Mouse (Mus musculus) cerebellum, adult 9-10 months (tissue): ENCODE data around the gene Fez2.

Experiments
- DNase-seq: peaks from one replicate; pipeline ENCODE4 v3.0.0; 2022

Gene Fez2

GRCm38 (mm10) chr17:78417381-78418281 lies at the start of gene Fez2:
Fez2 (minus strand) TSS chr17:78418152.
- DNase-seq: peak; percentile 92

GRCm38 (mm10) chr17:78465500-78465899 lies 47.5 kb upstream of the Fez2 start:
- peak; percentile 6 for DNase-seq

- DNase-seq: no peak
Measured at GRCm38 (mm10) chr17:78465071-78465470, 47.1 kb upstream of the Fez2 start.

GRCm38 (mm10) chr17:78460140-78460539 lies 42.2 kb upstream of the Fez2 start:
- DNase-seq: no peak

- DNase-seq: no peak
Measured at GRCm38 (mm10) chr17:78455556-78455955, 37.6 kb upstream of the Fez2 start.

- peak; percentile 83 for DNase-seq
Measured at GRCm38 (mm10) chr17:78455114-78455513, 37.2 kb upstream of the Fez2 start.

GRCm38 (mm10) chr17:78454189-78454977 lies 36.4 kb upstream of the Fez2 start:
- no peak for DNase-seq

GRCm38 (mm10) chr17:78453529-78453928 lies 35.6 kb upstream of the Fez2 start:
- DNase-seq: no peak

GRCm38 (mm10) chr17:78451886-78452285 lies 33.9 kb upstream of the Fez2 start:
- no peak for DNase-seq

- no peak for DNase-seq
Measured at GRCm38 (mm10) chr17:78451332-78451793, 33.4 kb upstream of the Fez2 start.

GRCm38 (mm10) chr17:78449635-78450197 lies 31.8 kb upstream of the Fez2 start:
- DNase-seq: no peak

- no peak for DNase-seq
Measured at GRCm38 (mm10) chr17:78444826-78445225, 26.9 kb upstream of the Fez2 start.

- DNase-seq: no peak
Measured at GRCm38 (mm10) chr17:78440771-78441170, 22.8 kb upstream of the Fez2 start.

- DNase-seq: peak; percentile 77
Measured at GRCm38 (mm10) chr17:78437161-78437560, 19.2 kb upstream of the Fez2 start.

- DNase-seq: no peak
Measured at GRCm38 (mm10) chr17:78435661-78436060, 17.7 kb upstream of the Fez2 start.

GRCm38 (mm10) chr17:78434746-78435145 lies 16.8 kb upstream of the Fez2 start:
- DNase-seq: peak; percentile 57

GRCm38 (mm10) chr17:78430374-78430773 lies 12.4 kb upstream of the Fez2 start:
- no peak for DNase-seq

GRCm38 (mm10) chr17:78429051-78429450 lies 11.1 kb upstream of the Fez2 start:
- no peak for DNase-seq

- no peak for DNase-seq
Measured at GRCm38 (mm10) chr17:78425026-78425425, 7.1 kb upstream of the Fez2 start.

GRCm38 (mm10) chr17:78419216-78419615 lies 1.3 kb upstream of the Fez2 start:
- no peak for DNase-seq

GRCm38 (mm10) chr17:78415255-78415654 lies 2.7 kb downstream of the Fez2 start:
- DNase-seq: no peak

- DNase-seq: peak; percentile 43
Measured at GRCm38 (mm10) chr17:78409900-78410299, 8.1 kb downstream of the Fez2 start.

GRCm38 (mm10) chr17:78408386-78408785 lies 9.6 kb downstream of the Fez2 start:
- DNase-seq: no peak
